Mouse (Mus musculus) spleen, adult 2 months (tissue): ENCODE data around the gene Ifi44.

ENCODE experiments used
- CTCF ChIP-seq: fragments of 200-500 bp; IDR thresholded peaks from 2 replicates; pipeline ENCODE4 v1.5.1; 2011; ENCODE audit warnings: mild to moderate bottlenecking, inconsistent platforms; ENCODE audit not compliant: insufficient read depth, insufficient read length, insufficient replicate concordance; ENCODE audit errors: extremely low read depth
- POLR2A ChIP-seq: fragments of 200-500 bp; IDR thresholded peaks from 2 replicates; pipeline ENCODE4 v1.6.1; 2011; ENCODE audit warnings: low read depth, low read length, inconsistent platforms

DNA sequence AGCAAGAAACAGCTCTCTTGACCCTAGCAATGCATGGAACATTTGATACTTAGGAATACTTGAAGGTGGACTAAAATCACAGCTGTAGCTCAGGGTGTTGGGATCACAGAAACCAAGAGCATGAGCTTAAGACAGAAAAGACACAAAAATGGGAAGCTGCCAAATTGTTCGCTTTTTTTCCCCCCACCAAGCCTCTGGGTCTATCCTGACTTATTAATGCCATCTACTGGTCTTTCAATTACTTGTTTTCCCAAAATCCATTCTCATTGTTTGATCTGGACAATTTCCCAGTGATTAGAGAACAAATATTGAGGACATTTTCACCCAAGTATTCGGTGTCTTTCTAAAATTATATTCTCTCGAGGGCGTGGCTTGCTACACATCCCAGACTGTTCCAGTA is 42.4 kb downstream of the Ifi44 start:
- TF ChIP-seq CTCF (no peak), POLR2A (no peak)
